Mouse (Mus musculus): ENCODE data around the gene D6Ertd527e. TPM values are rescaled to one million over a fixed set of nuclear protein-coding genes. Genes with fewer than 3 reads are reported as not detected.
A peak's percentile ranks its signal among the peaks of the same experiment; 100 is the strongest.
"Not testable (repeated sequence)": the region's sequence is repeated elsewhere in the genome, so short reads cannot be mapped to it uniquely, and the experiment has no call there.

D6Ertd527e gene
- polyA plus RNA-seq, 1 experiment from 2014 or later: 0.13 TPM

GRCm38 (mm10) chr6:87085026-87085425, 19.5 kb upstream of the D6Ertd527e start:
- H3K9me3 ChIP-seq (ENCODE audit: control insufficient read depth, low read length): no peaks in the 10 kb centered on the region
- no peaks in the 10 kb centered on the region for H3K4me1 ChIP-seq (replicated peaks; ENCODE audit: control insufficient read depth, insufficient read depth, low read length)
- no peak for DNase-seq (ENCODE audit: low spot score)
- H3K27ac ChIP-seq: no peak overlapping the region
- no peak overlapping the region for H3K4me3 ChIP-seq (replicated peaks; ENCODE audit: low read length)
- ATAC-seq (ENCODE audit: low FRiP score): no peak
- 91% methylated on average over 6 of the region's 6 CpGs for WGBS
- no peak overlapping the region for H3K4me2 ChIP-seq (replicated peaks)
- peaks cover 97% of the 10 kb centered on the region for H3K36me3 ChIP-seq (replicated peaks; ENCODE audit: control insufficient read depth, insufficient read depth)
- H3K27me3 ChIP-seq (ENCODE audit: control insufficient read depth, insufficient read depth, low read length): no peaks in the 10 kb centered on the region
- H3K9ac ChIP-seq: no peak overlapping the region

DNA sequence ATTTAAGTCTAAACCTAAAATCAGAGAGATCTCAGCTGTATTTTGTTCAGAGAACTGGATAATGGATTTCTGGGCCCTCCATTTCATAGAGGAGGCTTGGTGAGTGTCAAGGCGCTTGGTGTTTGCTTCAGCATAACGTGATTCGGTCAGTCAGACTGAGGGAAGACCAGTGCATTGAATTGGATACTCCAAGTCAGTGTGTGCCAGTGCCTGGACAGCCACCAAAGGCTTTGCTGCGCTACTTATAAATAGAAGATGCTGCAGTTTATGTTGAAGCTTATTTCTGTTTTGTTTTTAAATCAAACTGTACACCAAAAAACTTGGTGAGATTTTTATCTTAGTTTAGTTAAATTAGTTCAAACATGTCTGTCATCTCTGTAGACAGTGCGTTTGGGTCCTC, 16.2 kb upstream of the D6Ertd527e start:
- Histone ChIP-seq H3K27me3 (ENCODE audit: control insufficient read depth, insufficient read depth, low read length) (no peaks in the 10 kb centered on the region), H3K9me3 (ENCODE audit: control insufficient read depth, low read length) (no peaks in the 10 kb centered on the region), H3K36me3 (replicated peaks; ENCODE audit: control insufficient read depth, insufficient read depth) (peaks cover 80% of the 10 kb centered on the region), H3K4me2 (replicated peaks) (no peak overlapping the region), H3K4me1 (replicated peaks; ENCODE audit: control insufficient read depth, insufficient read depth, low read length) (no peaks in the 10 kb centered on the region), H3K27ac (no peak overlapping the region), H3K9ac (no peak overlapping the region), H3K4me3 (replicated peaks; ENCODE audit: low read length) (no peak overlapping the region)
- ATAC-seq (ENCODE audit: low FRiP score): no peak
- WGBS: 92% methylated on average over 5 of the region's 5 CpGs
- DNase-seq (ENCODE audit: low spot score): no peak

DNA sequence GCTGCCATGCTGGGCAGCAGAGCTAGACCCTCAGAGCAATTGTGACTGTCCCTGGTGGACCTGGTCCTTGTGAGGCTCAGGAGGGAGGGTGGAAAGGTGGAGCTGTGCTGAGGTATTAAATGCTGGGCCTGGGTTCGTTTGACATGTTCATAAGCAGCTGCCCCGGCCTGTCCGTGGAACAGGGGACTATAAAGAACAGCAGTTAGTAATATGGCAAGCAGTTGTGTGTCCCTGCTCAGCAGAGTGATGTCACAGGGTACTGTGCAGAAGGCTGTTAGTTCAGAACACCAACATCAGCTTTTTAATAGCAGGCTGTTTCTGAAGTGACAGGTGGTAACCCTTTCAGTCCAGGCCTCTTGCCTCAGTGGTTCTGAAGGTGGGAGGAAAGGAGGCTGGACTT, 13.7 kb upstream of the D6Ertd527e start:
- no peak overlapping the region for H3K27ac ChIP-seq
- no peak for DNase-seq (ENCODE audit: low spot score)
- no peak overlapping the region for H3K9ac ChIP-seq
- H3K4me2 ChIP-seq (replicated peaks): no peak overlapping the region
- H3K27me3 ChIP-seq (ENCODE audit: control insufficient read depth, insufficient read depth, low read length): no peaks in the 10 kb centered on the region
- WGBS: 90% methylated on average over 3 of the region's 3 CpGs
- no peak for ATAC-seq (ENCODE audit: low FRiP score)
- no peak overlapping the region for H3K4me3 ChIP-seq (replicated peaks; ENCODE audit: low read length)
- H3K4me1 ChIP-seq (replicated peaks; ENCODE audit: control insufficient read depth, insufficient read depth, low read length): no peaks in the 10 kb centered on the region
- H3K36me3 ChIP-seq (replicated peaks; ENCODE audit: control insufficient read depth, insufficient read depth): peaks cover 55% of the 10 kb centered on the region
- no peaks in the 10 kb centered on the region for H3K9me3 ChIP-seq (ENCODE audit: control insufficient read depth, low read length)

GRCm38 (mm10) chr6:87092476-87092875, 12.1 kb upstream of the D6Ertd527e start:
- WGBS: 95% methylated on average over 5 of the region's 5 CpGs

DNA sequence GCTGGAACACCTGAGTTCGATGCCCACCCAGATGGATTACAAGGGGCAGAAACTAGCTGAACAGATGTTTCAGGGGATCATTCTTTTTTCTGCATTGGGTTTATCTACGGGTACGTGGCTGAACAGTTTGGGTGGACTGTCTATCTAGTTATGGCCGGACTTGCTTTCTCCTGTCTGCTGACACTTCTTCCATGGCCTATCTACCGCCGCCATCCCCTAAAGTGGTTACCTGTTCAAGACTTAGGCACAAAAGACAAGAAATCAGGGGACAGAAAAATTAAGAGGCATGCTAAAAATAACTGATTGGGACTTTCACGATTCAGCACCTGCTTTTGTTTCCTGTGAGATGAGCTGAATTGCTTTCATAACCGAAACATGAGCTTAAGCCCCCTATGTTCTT, 10.9 kb upstream of the D6Ertd527e start:
- H3K9ac ChIP-seq; H3K9me3 ChIP-seq (ENCODE audit: control insufficient read depth, low read length); H3K4me2 ChIP-seq (replicated peaks); ATAC-seq (ENCODE audit: low FRiP score); H3K4me1 ChIP-seq (replicated peaks; ENCODE audit: control insufficient read depth, insufficient read depth, low read length); H3K27ac ChIP-seq; DNase-seq (ENCODE audit: low spot score); H3K4me3 ChIP-seq (replicated peaks; ENCODE audit: low read length); H3K27me3 ChIP-seq (ENCODE audit: control insufficient read depth, insufficient read depth, low read length): not testable (repeated sequence)
- H3K36me3 ChIP-seq (replicated peaks; ENCODE audit: control insufficient read depth, insufficient read depth): peaks cover 30% of the 10 kb centered on the region
- WGBS: 96% methylated on average over 8 of the region's 8 CpGs

More at GRCm38 (mm10) chr6:87092476-87092875, 12.1 kb upstream of the D6Ertd527e start:
- no peak for ATAC-seq (ENCODE audit: low FRiP score)
- H3K27me3 ChIP-seq (ENCODE audit: control insufficient read depth, insufficient read depth, low read length): no peaks in the 10 kb centered on the region
- H3K9me3 ChIP-seq (ENCODE audit: control insufficient read depth, low read length): no peaks in the 10 kb centered on the region
- H3K4me1 ChIP-seq (replicated peaks; ENCODE audit: control insufficient read depth, insufficient read depth, low read length): no peaks in the 10 kb centered on the region
- H3K27ac ChIP-seq: no peak overlapping the region
- H3K36me3 ChIP-seq (replicated peaks; ENCODE audit: control insufficient read depth, insufficient read depth): peaks cover 39% of the 10 kb centered on the region
- no peak overlapping the region for H3K4me3 ChIP-seq (replicated peaks; ENCODE audit: low read length)
- no peak overlapping the region for H3K4me2 ChIP-seq (replicated peaks)
- no peak for DNase-seq (ENCODE audit: low spot score)
- no peak overlapping the region for H3K9ac ChIP-seq

DNA sequence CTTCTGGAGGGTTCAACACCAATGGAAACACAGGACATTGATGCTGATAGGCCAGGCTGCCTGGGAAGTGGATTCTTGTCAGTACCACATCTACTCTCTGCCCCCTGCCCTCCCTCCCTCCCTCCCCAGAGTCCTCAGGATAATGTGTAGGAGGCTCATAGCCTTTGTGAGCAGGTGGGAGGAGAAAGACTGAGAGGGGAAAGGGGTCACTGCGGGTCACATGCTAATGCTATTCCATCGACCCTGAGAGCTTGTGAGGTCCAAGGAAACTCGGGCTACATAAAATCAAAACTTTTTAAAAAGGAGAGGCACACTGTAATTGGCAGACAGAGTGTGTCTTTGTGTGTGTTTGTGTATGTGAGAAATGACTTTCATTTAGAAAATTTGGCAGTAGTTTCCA, 5.3 kb upstream of the D6Ertd527e start:
- DNase-seq (ENCODE audit: low spot score) (no peak), ATAC-seq (ENCODE audit: low FRiP score) (no peak)
- Histone ChIP-seq H3K27me3 (ENCODE audit: control insufficient read depth, insufficient read depth, low read length) (no peaks in the 10 kb centered on the region), H3K9me3 (ENCODE audit: control insufficient read depth, low read length) (no peaks in the 10 kb centered on the region), H3K9ac (no peak overlapping the region), H3K4me2 (replicated peaks) (no peak overlapping the region), H3K4me3 (replicated peaks; ENCODE audit: low read length) (no peak overlapping the region), H3K27ac (peak overlapping the region; percentile 58), H3K36me3 (replicated peaks; ENCODE audit: control insufficient read depth, insufficient read depth) (no peaks in the 10 kb centered on the region), H3K4me1 (replicated peaks; ENCODE audit: control insufficient read depth, insufficient read depth, low read length) (peaks cover 12% of the 10 kb centered on the region; the same call in 1 of the 2 replicates)
- WGBS: 12% methylated on average over 3 of the region's 3 CpGs

- peaks cover 12% of the 10 kb centered on the region; the same call in 1 of the 2 replicates for H3K4me1 ChIP-seq (replicated peaks; ENCODE audit: control insufficient read depth, insufficient read depth, low read length)
- peak overlapping the region; percentile 58 for H3K27ac ChIP-seq
- no peak overlapping the region for H3K4me3 ChIP-seq (replicated peaks; ENCODE audit: low read length)
- WGBS: 37% methylated on average over 7 of the region's 7 CpGs
- no peak overlapping the region for H3K4me2 ChIP-seq (replicated peaks)
- H3K36me3 ChIP-seq (replicated peaks; ENCODE audit: control insufficient read depth, insufficient read depth): no peaks in the 10 kb centered on the region
- peak; percentile 44; the same call in 1 of the 2 replicates for ATAC-seq (ENCODE audit: low FRiP score)
- no peaks in the 10 kb centered on the region for H3K27me3 ChIP-seq (ENCODE audit: control insufficient read depth, insufficient read depth, low read length)
- no peak overlapping the region for H3K9ac ChIP-seq
- no peaks in the 10 kb centered on the region for H3K9me3 ChIP-seq (ENCODE audit: control insufficient read depth, low read length)
- DNase-seq (ENCODE audit: low spot score): peak; percentile 68
Observed at GRCm38 (mm10) chr6:87099671-87100296, 4.8 kb upstream of the D6Ertd527e start.

GRCm38 (mm10) chr6:87100297-87101020, 4.1 kb upstream of the D6Ertd527e start:
- no peaks in the 10 kb centered on the region for H3K27me3 ChIP-seq (ENCODE audit: control insufficient read depth, insufficient read depth, low read length)
- 89% methylated on average over 9 of the region's 9 CpGs for WGBS
- peaks cover 12% of the 10 kb centered on the region; the same call in 1 of the 2 replicates for H3K4me1 ChIP-seq (replicated peaks; ENCODE audit: control insufficient read depth, insufficient read depth, low read length)
- no peak overlapping the region for H3K9ac ChIP-seq
- DNase-seq (ENCODE audit: low spot score): no peak
- H3K27ac ChIP-seq: peak overlapping the region; percentile 58
- ATAC-seq (ENCODE audit: low FRiP score): no peak; the same call in 1 of the 2 replicates
- H3K9me3 ChIP-seq (ENCODE audit: control insufficient read depth, low read length): no peaks in the 10 kb centered on the region
- H3K4me3 ChIP-seq (replicated peaks; ENCODE audit: low read length): no peak overlapping the region
- H3K4me2 ChIP-seq (replicated peaks): no peak overlapping the region
- H3K36me3 ChIP-seq (replicated peaks; ENCODE audit: control insufficient read depth, insufficient read depth): no peaks in the 10 kb centered on the region

DNA sequence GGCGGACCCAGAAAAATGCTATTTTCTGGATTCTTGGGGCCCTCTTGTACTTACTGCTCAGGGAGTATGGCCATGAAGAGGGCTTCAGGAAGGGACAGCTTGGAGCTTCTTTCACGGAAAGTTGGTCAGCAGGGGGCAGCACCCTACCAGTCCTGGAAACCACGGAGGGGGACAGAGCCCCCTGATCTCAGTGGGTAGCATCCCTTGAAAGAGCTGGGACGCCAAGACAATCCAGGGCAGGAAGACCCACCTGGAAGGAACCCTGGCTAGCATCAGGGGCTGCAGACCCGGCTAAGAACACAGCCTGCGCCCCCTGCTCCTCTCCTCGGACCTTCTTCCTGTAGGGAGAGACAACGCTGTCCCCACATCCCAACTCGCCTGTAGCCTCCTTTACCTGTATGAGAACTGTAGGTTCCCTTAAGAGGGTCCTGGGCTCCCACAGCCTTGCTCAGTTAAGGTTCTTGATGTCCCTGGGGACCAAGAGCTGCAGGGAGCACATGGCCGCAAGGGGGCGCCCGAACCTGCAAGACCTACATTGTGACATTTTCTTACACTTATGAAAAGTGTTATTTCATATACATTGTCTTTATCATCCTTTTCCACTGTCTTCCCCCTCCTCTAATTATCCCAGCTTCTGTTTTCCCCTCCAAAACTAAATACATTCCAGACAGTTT, 3.1 kb upstream of the D6Ertd527e start:
- WGBS: 15% methylated on average over 12 of the region's 12 CpGs
- H3K27ac ChIP-seq: no peak overlapping the region
- H3K27me3 ChIP-seq (ENCODE audit: control insufficient read depth, insufficient read depth, low read length): no peaks in the 10 kb centered on the region
- H3K9ac ChIP-seq: peak overlapping the region; percentile 47
- peak overlapping the region; percentile 63 for H3K4me2 ChIP-seq (replicated peaks)
- H3K4me3 ChIP-seq (replicated peaks; ENCODE audit: low read length): peak overlapping the region; percentile 23
- ATAC-seq (ENCODE audit: low FRiP score) (peak; percentile 51), DNase-seq (ENCODE audit: low spot score) (peak; percentile 88)
- H3K4me1 ChIP-seq (replicated peaks; ENCODE audit: control insufficient read depth, insufficient read depth, low read length): peaks cover 12% of the 10 kb centered on the region; the same call in 1 of the 2 replicates
- no peaks in the 10 kb centered on the region for H3K9me3 ChIP-seq (ENCODE audit: control insufficient read depth, low read length)
- no peaks in the 10 kb centered on the region for H3K36me3 ChIP-seq (replicated peaks; ENCODE audit: control insufficient read depth, insufficient read depth)

All from hindbrain, embryonic 14.5 days (tissue).